ENCODE assay signal across 32 mouse cellular contexts in genomic region chr6:119414262-119415043, GRCm38 (mm10). TPM values are rescaled to one million over a fixed set of nuclear protein-coding genes. Genes with fewer than 3 reads are reported as not detected.
DNase-seq lines count a peak whose midpoint lies in the region; ATAC-seq and TF ChIP-seq lines count a peak whose summit lies in the region.
"Had no signal": no experiment of that assay in that cellular context is flagged by ENCODE, and none has a peak within 500 bp of the region (broad histone marks: within the 10 kb centered on the region; RNA-seq: fewer than 3 reads in every experiment).

No protein-coding gene starts in this region.

- H3K4me3 ChIP-seq in brown adipose tissue, adult 24 weeks (ENCODE audit: insufficient read depth, low read depth, low read length): peak overlapping the region; percentile 81
- peak overlapping the region; percentile 53 for H3K4me3 ChIP-seq in intestine, postnatal 0 days (ENCODE audit: low read depth, low read length)
- H3K4me3 ChIP-seq: embryonic facial prominence, embryonic 10.5 days; embryonic facial prominence, embryonic 15.5 days; forebrain, embryonic 13.5 days; heart, adult 2 months; heart, embryonic 12.5 days; hindbrain, embryonic 13.5 days; kidney, embryonic 15.5 days; left cerebral cortex, adult 2 months; limb, embryonic 13.5 days; myocyte; neural tube, embryonic 12.5 days had no signal

- H3K9ac ChIP-seq in intestine, postnatal 0 days (ENCODE audit: low read depth, low read length): no peak overlapping the region
- H3K9ac ChIP-seq: embryonic facial prominence, embryonic 15.5 days; forebrain, embryonic 13.5 days; heart, embryonic 12.5 days; hindbrain, embryonic 13.5 days; kidney, embryonic 15.5 days; limb, embryonic 13.5 days; liver, embryonic 14.5 days; lung, embryonic 14.5 days; neural tube, embryonic 12.5 days had no signal

- H3K4me2 ChIP-seq in intestine, postnatal 0 days (replicated peaks; ENCODE audit: low read depth): peak overlapping the region; percentile 63
- H3K4me2 ChIP-seq: embryonic facial prominence, embryonic 15.5 days; forebrain, embryonic 13.5 days; heart, embryonic 12.5 days; hindbrain, embryonic 13.5 days; kidney, embryonic 15.5 days; limb, embryonic 13.5 days; lung, embryonic 14.5 days; midbrain, embryonic 11.5 days; neural tube, embryonic 12.5 days had no signal

- WGBS in intestine, postnatal 0 days: 41% methylated on average over 15 of the region's 15 CpGs

- peak; percentile 66 for DNase-seq in urinary bladder, postnatal 14 days (ENCODE audit: low spot score)
- DNase-seq in urinary bladder, postnatal 25 days (ENCODE audit: low spot score): no peak
- DNase-seq in gastrocnemius, postnatal 36 days: no peak
- no peak for DNase-seq in thymus, postnatal 0 days (ENCODE audit: low spot score)
- DNase-seq: adrenal gland, postnatal 25 days; cerebellum, adult 18-20 months; cerebellum, postnatal 14 days; gastrocnemius, postnatal 25 days; heart, adult 2 months; heart, postnatal 4 days; kidney, adult 18-20 months; kidney, postnatal 25 days; lung, embryonic 14.5 days; lung, postnatal 14 days; right cerebral cortex, postnatal 25 days; thymus, postnatal 14 days had no signal

- peak overlapping the region; percentile 100 for H3K27ac ChIP-seq in brown adipose tissue, adult 24 weeks (replicated peaks; ENCODE audit: low read depth, low read length)
- peak overlapping the region; percentile 54 for H3K27ac ChIP-seq in intestine, postnatal 0 days (ENCODE audit: low read depth, low read length)
- H3K27ac ChIP-seq: embryonic facial prominence, embryonic 10.5 days; embryonic facial prominence, embryonic 15.5 days; forebrain, embryonic 13.5 days; heart, adult 2 months; hindbrain, embryonic 13.5 days; kidney, embryonic 15.5 days; left cerebral cortex, adult 2 months; limb, embryonic 13.5 days; liver, embryonic 14.5 days; neural tube, embryonic 12.5 days had no signal

- H3K4me1 ChIP-seq in brown adipose tissue, adult 24 weeks (ENCODE audit: control insufficient read depth, insufficient read depth, insufficient read length, low read length): peaks cover 34% of the 10 kb centered on the region
- peaks cover 4% of the 10 kb centered on the region; the same call in 1 of the 2 replicates for H3K4me1 ChIP-seq in intestine, postnatal 0 days (replicated peaks; ENCODE audit: control insufficient read depth, insufficient read depth, low read length)

- TF ChIP-seq CTCF in intestine, postnatal 0 days (IDR thresholded peaks at IDR 0.05; ENCODE audit: low read depth): no peak

- H3K9me3 ChIP-seq in intestine, postnatal 0 days (ENCODE audit: control insufficient read depth): no peaks in the 10 kb centered on the region
- H3K9me3 ChIP-seq: embryonic facial prominence, embryonic 10.5 days; embryonic facial prominence, embryonic 15.5 days; forebrain, embryonic 13.5 days; heart, embryonic 12.5 days; hindbrain, embryonic 13.5 days; kidney, embryonic 15.5 days; limb, embryonic 13.5 days; neural tube, embryonic 12.5 days had no signal

- ATAC-seq in intestine, postnatal 0 days: no peak
- ATAC-seq in megakaryocyte, adult 5-6 weeks (ENCODE audit: poor library complexity, severe bottlenecking): no peak
- ATAC-seq: forebrain, embryonic 13.5 days; midbrain, embryonic 16.5 days had no signal

- no peaks in the 10 kb centered on the region for H3K27me3 ChIP-seq in intestine, postnatal 0 days (replicated peaks; ENCODE audit: control insufficient read depth, insufficient read depth, low read length)
- H3K27me3 ChIP-seq: embryonic facial prominence, embryonic 15.5 days; forebrain, embryonic 13.5 days; heart, embryonic 12.5 days; hindbrain, embryonic 13.5 days; kidney, embryonic 15.5 days; limb, embryonic 13.5 days; neural tube, embryonic 12.5 days had no signal

- no peaks in the 10 kb centered on the region for H3K36me3 ChIP-seq in intestine, postnatal 0 days (ENCODE audit: control insufficient read depth, insufficient read depth)
- H3K36me3 ChIP-seq: embryonic facial prominence, embryonic 10.5 days; embryonic facial prominence, embryonic 15.5 days; heart, embryonic 12.5 days; hindbrain, embryonic 13.5 days; kidney, embryonic 15.5 days; limb, embryonic 13.5 days; neural tube, embryonic 12.5 days had no signal

- intact Hi-C loops in gastrocnemius, postnatal 36 days (cut with DNase I): no loop called here

RNA-seq across cellular contexts. Expression of gene Adipor2, which starts 3.1 kb away (rescaled TPM):
- polyA plus RNA-seq in brown adipose tissue, adult 24 weeks (2012; ENCODE audit: insufficient read depth, insufficient read length, missing spikeins): 370 and 390 TPM in 2 replicates
- polyA plus RNA-seq in intestine, postnatal 0 days (2015; fragmentation: Nextera tagmentation; extraction: Ambion mirVana): 106 and 124 TPM in 2 replicates
- total RNA-seq in megakaryocyte, adult 5-6 weeks (2015): 64.1 and 69.9 TPM in 2 replicates
- 94.1 and 98.6 TPM in 2 replicates for total RNA-seq in megakaryocyte, adult 5-6 weeks (2017)
- total RNA-seq in gastrocnemius, postnatal 36 days (2021): 10 to 100 TPM; 73.0 to 80.6 TPM
- polyA plus RNA-seq in thymus, postnatal 0 days (2015; fragmentation: Nextera tagmentation; extraction: Ambion mirVana): 44.5 and 51.4 TPM in 2 replicates
